Mouse (Mus musculus) lung, adult 2 months (tissue): ENCODE results near the gene Agxt2.

Source experiments
- CTCF ChIP-seq: fragments of 200-500 bp; IDR thresholded peaks from 2 replicates; pipeline ENCODE4 v1.5.1; 2011; ENCODE audit warnings: mild to moderate bottlenecking, low read length, control low read depth; ENCODE audit not compliant: insufficient read depth
- POLR2A ChIP-seq: fragments of 200-500 bp; IDR thresholded peaks from 2 replicates; pipeline ENCODE4 v1.6.1; 2011; ENCODE audit warnings: low read depth, mild to moderate bottlenecking, control low read depth, low read length, borderline replicate concordance; ENCODE audit errors: extremely low read depth

DNA sequence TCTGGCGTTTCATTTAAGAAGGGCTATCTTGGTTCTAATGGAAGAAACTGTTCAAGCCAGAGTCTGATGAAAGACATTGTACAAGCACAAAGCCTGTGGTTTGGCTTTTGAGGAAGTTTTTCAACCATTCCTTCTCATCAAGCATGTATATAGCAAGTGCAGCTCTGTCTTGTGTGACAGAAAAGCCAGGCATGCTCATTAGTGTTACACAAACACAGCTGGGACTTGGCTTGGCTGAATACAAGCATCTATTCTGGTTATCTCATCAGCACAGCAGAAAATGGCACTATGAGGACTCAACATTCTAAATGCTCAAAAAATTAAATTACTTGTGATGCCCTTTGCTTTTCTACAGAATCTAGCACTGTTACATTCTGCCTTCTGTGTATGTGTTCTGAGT, 78.6 kb downstream of the Agxt2 start:
- TF ChIP-seq CTCF (no peak), POLR2A (no peak)
